In genomic region chr3:121291560-121292258, GRCm38 (mm10) we compare ENCODE assay signal across 8 mouse cellular contexts. TPM values are rescaled to one million over a fixed set of nuclear protein-coding genes. Genes with fewer than 3 reads are reported as not detected.
DNase-seq lines count a peak whose midpoint lies in the region; ATAC-seq lines count a peak whose summit lies in the region.

Gene Alg14 (plus strand): TSS chr3:121291773.

- H3K9ac ChIP-seq in hindbrain, embryonic 14.5 days = peak within 1 kb of the TSS; percentile 57

- peaks cover 3% of the 10 kb centered on the region; the same call in 1 of the 2 replicates for H3K4me1 ChIP-seq in hindbrain, embryonic 14.5 days (replicated peaks; ENCODE audit: control insufficient read depth, insufficient read depth, low read length)

- ATAC-seq in hindbrain, embryonic 14.5 days (ENCODE audit: low FRiP score) = peak; percentile 96

- no peaks in the 10 kb centered on the region for H3K36me3 ChIP-seq in hindbrain, embryonic 14.5 days (replicated peaks; ENCODE audit: control insufficient read depth, insufficient read depth)

- H3K27me3 ChIP-seq in hindbrain, embryonic 14.5 days (ENCODE audit: control insufficient read depth, insufficient read depth, low read length) = no peaks in the 10 kb centered on the region

- peak; percentile 99 for DNase-seq in R1 (ENCODE audit: low read depth, low spot score)
- peak; percentile 96 for DNase-seq in cerebellum, postnatal 25 days
- peak; percentile 87 to 94 for DNase-seq in frontal cortex, postnatal 25 days (ENCODE audit: low spot score in 2 of 2)
- peak; percentile 97 for DNase-seq in hindbrain, embryonic 14.5 days (ENCODE audit: low spot score)
- peak; percentile 96 for DNase-seq in layer of hippocampus, postnatal 36 days
- DNase-seq in lung, postnatal 36 days = peak; percentile 99
- peak; percentile 98 for DNase-seq in retina, postnatal 1 day
- DNase-seq in urinary bladder, adult 18-20 months (ENCODE audit: low spot score in 2 of 2) = peak; percentile 89 to 97

- H3K27ac ChIP-seq in hindbrain, embryonic 14.5 days = peak within 1 kb of the TSS; percentile 90

- peak within 1 kb of the TSS; percentile 77 for H3K4me2 ChIP-seq in hindbrain, embryonic 14.5 days (replicated peaks)

- no peaks in the 10 kb centered on the region for H3K9me3 ChIP-seq in hindbrain, embryonic 14.5 days (ENCODE audit: control insufficient read depth, low read length)

- 0% methylated on average over 42 of the region's 42 CpGs for WGBS in hindbrain, embryonic 14.5 days

- H3K4me3 ChIP-seq in hindbrain, embryonic 14.5 days (replicated peaks; ENCODE audit: low read length) = peak within 1 kb of the TSS; percentile 45

RNA-seq across cellular contexts. Expression of gene Alg14, which starts in this region (rescaled TPM):
- polyA plus RNA-seq in hindbrain, embryonic 14.5 days (2014; fragmentation: Nextera tagmentation; extraction: Ambion mirVana) = 35.0 and 47.1 TPM in 2 replicates
- 10 to 100 TPM; 12.2 to 12.7 TPM for total RNA-seq in layer of hippocampus, postnatal 36 days (2021)

Comparison
In these comparisons a context has a peak if more than half of its experiments do, and no peak if none do; other contexts are left out.
1. Peak in every context shown above with its lines: DNase-seq, ATAC-seq, H3K4me3 ChIP-seq and H3K27ac ChIP-seq.